Mouse (Mus musculus): ENCODE measurements around the gene Ythdf2. TPM values are rescaled to one million over a fixed set of nuclear protein-coding genes. Genes with fewer than 3 reads are reported as not detected.

The Ythdf2 gene
- total and polyA plus RNA-seq, 2 experiments from 2014 or later, result 28.7 to 52.4 TPM

DNA sequence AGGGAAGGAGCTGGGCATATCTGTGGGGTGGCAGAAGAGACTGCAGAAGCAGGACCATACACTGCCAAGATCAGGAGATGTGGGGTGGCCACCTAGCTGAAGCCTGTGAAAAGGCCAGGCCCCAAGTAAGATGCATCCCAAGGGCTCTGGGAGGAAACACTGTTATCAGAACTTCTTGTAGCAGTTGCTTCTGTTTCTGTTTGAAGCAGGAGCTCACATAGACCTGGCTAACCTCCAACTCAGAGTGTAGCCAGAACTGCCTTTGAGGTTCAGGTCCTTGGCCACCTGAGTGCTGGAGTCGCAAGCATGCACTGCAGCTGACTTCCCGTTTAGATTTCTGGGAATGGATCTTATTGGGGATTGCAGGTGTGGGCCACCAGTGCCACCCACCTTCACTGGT, 5.7 kb upstream of the Ythdf2 start:
- H3K4me1 ChIP-seq (ENCODE audit: control insufficient read depth, insufficient read depth), result 0 out of 2 replicates have a peak, but pooled peaks cover 3% of the 10 kb centered on the region
- DNase-seq (ENCODE audit: low spot score) (no peak), ATAC-seq (ENCODE audit: insufficient read depth, low read depth) (no peak)
- H3K36me3 ChIP-seq (replicated peaks; ENCODE audit: control insufficient read depth, insufficient read depth, low read length), result no peaks in the 10 kb centered on the region
- H3K4me3 ChIP-seq (ENCODE audit: low read depth, low read length), result no peak overlapping the region
- no peak overlapping the region for H3K27ac ChIP-seq (ENCODE audit: low read depth)
- TF ChIP-seq EP300 (IDR thresholded peaks at IDR 0.05; ENCODE audit: low read depth) (no peak), CTCF (IDR thresholded peaks at IDR 0.05; ENCODE audit: low read depth) (no peak)
- no peaks in the 10 kb centered on the region for H3K9me3 ChIP-seq (replicated peaks; ENCODE audit: control insufficient read depth, low read length)
- no peak overlapping the region for H3K9ac ChIP-seq (replicated peaks; ENCODE audit: low read depth, low read length)
- H3K27me3 ChIP-seq (ENCODE audit: control insufficient read depth, insufficient read depth, low read length), result no peaks in the 10 kb centered on the region
- no peak overlapping the region for H3K4me2 ChIP-seq (ENCODE audit: low read depth, low read length)
- 45% methylated on average over 2 of the region's 2 CpGs for WGBS

DNA sequence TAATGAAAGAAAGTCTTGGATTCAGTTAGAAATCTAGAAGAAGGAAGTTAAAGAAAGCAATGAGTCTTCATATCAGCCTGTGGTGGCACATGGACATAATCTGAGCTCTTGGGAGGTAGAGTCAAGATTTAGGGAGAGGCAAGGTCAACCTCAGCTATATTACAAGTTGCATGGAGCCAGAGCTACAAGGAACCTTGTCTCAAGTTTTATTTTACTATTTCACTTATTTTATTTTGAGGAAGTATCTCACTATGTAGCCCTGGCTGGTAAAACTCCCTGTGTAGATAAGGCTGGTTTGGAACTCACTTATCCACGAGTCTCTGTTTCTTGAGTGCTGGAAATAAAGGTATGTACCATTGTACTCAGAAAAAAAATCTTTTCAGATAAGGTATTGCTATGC, 4.5 kb upstream of the Ythdf2 start:
- Histone ChIP-seq H3K4me3 (ENCODE audit: low read depth, low read length) (no peak overlapping the region), H3K27ac (ENCODE audit: low read depth) (no peak overlapping the region), H3K4me1 (ENCODE audit: control insufficient read depth, insufficient read depth) (0 out of 2 replicates have a peak, but pooled peaks cover 7% of the 10 kb centered on the region), H3K4me2 (ENCODE audit: low read depth, low read length) (no peak overlapping the region), H3K9ac (replicated peaks; ENCODE audit: low read depth, low read length) (no peak overlapping the region), H3K9me3 (replicated peaks; ENCODE audit: control insufficient read depth, low read length) (no peaks in the 10 kb centered on the region), H3K36me3 (replicated peaks; ENCODE audit: control insufficient read depth, insufficient read depth, low read length) (no peaks in the 10 kb centered on the region), H3K27me3 (ENCODE audit: control insufficient read depth, insufficient read depth, low read length) (no peaks in the 10 kb centered on the region)
- no peak for DNase-seq (ENCODE audit: low spot score)
- TF ChIP-seq CTCF (IDR thresholded peaks at IDR 0.05; ENCODE audit: low read depth) (no peak), EP300 (IDR thresholded peaks at IDR 0.05; ENCODE audit: low read depth) (no peak)
- no peak for ATAC-seq (ENCODE audit: insufficient read depth, low read depth)
- 8% methylated on average over 1 of the region's 1 CpGs for WGBS

DNA sequence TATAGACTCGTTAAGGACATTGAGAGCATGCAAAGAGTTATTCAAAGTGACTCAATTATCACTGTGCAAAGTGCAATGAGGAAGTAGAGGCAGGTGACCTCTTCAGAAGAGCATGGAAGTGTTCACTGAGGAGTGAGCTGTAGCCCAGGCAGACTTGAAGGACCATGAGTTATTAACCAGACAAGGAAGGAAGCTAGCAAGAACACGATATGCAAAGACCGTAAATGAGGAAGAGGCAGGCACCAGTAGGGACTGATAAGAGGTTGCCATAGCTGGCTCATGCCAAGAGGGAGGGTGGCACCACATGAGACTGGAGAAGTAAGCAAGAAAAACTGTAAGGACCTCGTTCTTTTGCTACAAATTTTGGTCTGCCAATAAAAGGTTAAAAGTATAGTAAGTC, 2.7 kb upstream of the Ythdf2 start:
- Histone ChIP-seq H3K9ac (replicated peaks; ENCODE audit: low read depth, low read length) (no peak overlapping the region), H3K36me3 (replicated peaks; ENCODE audit: control insufficient read depth, insufficient read depth, low read length) (peaks cover 5% of the 10 kb centered on the region; the same call in 1 of the 2 replicates), H3K4me3 (ENCODE audit: low read depth, low read length) (no peak overlapping the region), H3K27me3 (ENCODE audit: control insufficient read depth, insufficient read depth, low read length) (no peaks in the 10 kb centered on the region), H3K4me1 (ENCODE audit: control insufficient read depth, insufficient read depth) (peaks cover 16% of the 10 kb centered on the region), H3K9me3 (replicated peaks; ENCODE audit: control insufficient read depth, low read length) (no peaks in the 10 kb centered on the region), H3K27ac (ENCODE audit: low read depth) (no peak overlapping the region), H3K4me2 (ENCODE audit: low read depth, low read length) (no peak overlapping the region)
- ATAC-seq (ENCODE audit: insufficient read depth, low read depth) (no peak), DNase-seq (ENCODE audit: low spot score) (no peak)
- TF ChIP-seq EP300 (IDR thresholded peaks at IDR 0.05; ENCODE audit: low read depth), result no peak
- no peak for TF ChIP-seq CTCF (IDR thresholded peaks at IDR 0.05; ENCODE audit: low read depth)
- 57% methylated on average over 4 of the region's 4 CpGs for WGBS

DNA sequence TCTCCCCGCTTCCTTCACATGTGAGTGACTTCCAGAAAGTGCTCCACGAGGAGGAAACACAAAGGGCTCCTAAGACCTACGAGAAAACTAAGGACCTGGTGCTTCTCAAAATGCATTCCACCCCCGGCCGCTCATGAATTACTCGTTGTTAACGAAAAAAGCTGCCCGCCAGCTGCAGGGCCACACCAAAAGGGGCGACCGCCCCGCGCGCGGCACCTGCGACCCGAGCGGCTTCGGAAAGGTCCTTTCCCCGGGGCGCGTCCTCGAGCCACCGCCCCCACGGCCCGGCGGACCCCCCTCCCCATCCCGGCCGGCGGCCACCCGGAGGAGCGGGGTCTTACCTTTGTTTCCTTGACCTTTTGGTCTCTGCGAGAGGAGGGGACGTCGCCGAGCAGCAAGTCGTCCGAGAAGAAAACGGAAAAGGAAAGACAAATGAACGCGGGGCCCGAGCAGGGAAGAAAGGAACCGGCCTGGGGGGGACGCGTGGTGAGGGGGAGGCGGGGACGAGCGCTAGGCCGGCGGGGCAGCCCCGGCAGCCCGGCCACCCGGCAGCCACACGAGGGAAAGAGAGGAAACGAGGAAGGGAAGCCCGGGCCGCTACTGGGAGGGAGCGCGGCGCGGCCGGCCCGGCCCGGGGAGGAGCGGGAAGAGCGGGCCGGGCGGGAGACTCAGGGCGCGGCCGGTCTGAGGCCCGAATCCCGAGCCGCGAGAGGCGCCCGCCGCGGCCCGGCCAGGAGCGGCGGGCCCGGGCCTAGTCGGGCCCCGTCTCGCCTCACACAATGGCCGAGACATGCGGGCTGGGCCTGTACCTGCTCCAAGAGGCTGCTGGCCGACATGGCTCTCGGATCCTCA, 786 bp downstream of the Ythdf2 start:
- Histone ChIP-seq H3K27ac (ENCODE audit: low read depth) (peak overlapping the region; percentile 92), H3K4me2 (ENCODE audit: low read depth, low read length) (peak overlapping the region; percentile 90), H3K27me3 (ENCODE audit: control insufficient read depth, insufficient read depth, low read length) (no peaks in the 10 kb centered on the region), H3K9ac (replicated peaks; ENCODE audit: low read depth, low read length) (peak overlapping the region; percentile 98), H3K4me1 (ENCODE audit: control insufficient read depth, insufficient read depth) (peaks cover 13% of the 10 kb centered on the region), H3K9me3 (replicated peaks; ENCODE audit: control insufficient read depth, low read length) (no peaks in the 10 kb centered on the region), H3K36me3 (replicated peaks; ENCODE audit: control insufficient read depth, insufficient read depth, low read length) (peaks cover 21% of the 10 kb centered on the region), H3K4me3 (ENCODE audit: low read depth, low read length) (peak overlapping the region; percentile 88)
- DNase-seq (ENCODE audit: low spot score) (no peak), ATAC-seq (ENCODE audit: insufficient read depth, low read depth) (peak; percentile 66)
- TF ChIP-seq CTCF (IDR thresholded peaks at IDR 0.05; ENCODE audit: low read depth) (no peak), EP300 (IDR thresholded peaks at IDR 0.05; ENCODE audit: low read depth) (no peak)
- under 1% methylated on average over 80 of the region's 89 CpGs for WGBS

DNA sequence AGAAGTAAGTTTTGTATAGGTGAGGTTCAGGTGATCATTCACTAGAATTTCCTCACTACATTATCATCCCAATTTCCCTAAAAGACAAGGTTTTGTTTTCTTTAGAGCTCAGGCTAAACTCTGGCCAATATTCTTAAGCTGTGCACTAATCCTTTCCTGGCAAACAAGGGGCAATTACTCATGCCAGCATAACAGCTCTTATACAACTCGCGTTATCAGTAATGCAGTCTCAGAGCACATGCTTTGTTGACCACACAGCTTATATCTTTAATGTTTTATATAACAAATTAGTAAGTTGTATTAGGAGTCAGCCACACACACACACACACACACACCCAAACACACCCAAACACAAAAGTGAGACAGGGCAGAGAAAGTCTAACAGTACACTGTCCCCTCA, 1.8 kb downstream of the Ythdf2 start:
- H3K9ac ChIP-seq (replicated peaks; ENCODE audit: low read depth, low read length), result peak overlapping the region; percentile 98; the same call in 1 of the 2 replicates
- H3K27ac ChIP-seq (ENCODE audit: low read depth), result peak overlapping the region; percentile 40; the same call in 1 of the 2 replicates
- no peak for ATAC-seq (ENCODE audit: insufficient read depth, low read depth)
- TF ChIP-seq CTCF (IDR thresholded peaks at IDR 0.05; ENCODE audit: low read depth), result no peak
- no peak for TF ChIP-seq EP300 (IDR thresholded peaks at IDR 0.05; ENCODE audit: low read depth)
- WGBS, result 16% methylated on average over 2 of the region's 2 CpGs
- H3K9me3 ChIP-seq (replicated peaks; ENCODE audit: control insufficient read depth, low read length), result no peaks in the 10 kb centered on the region
- peaks cover 13% of the 10 kb centered on the region for H3K4me1 ChIP-seq (ENCODE audit: control insufficient read depth, insufficient read depth)
- H3K4me2 ChIP-seq (ENCODE audit: low read depth, low read length), result peak overlapping the region; percentile 90
- no peaks in the 10 kb centered on the region for H3K27me3 ChIP-seq (ENCODE audit: control insufficient read depth, insufficient read depth, low read length)
- no peak for DNase-seq (ENCODE audit: low spot score)
- H3K36me3 ChIP-seq (replicated peaks; ENCODE audit: control insufficient read depth, insufficient read depth, low read length), result peaks cover 30% of the 10 kb centered on the region
- H3K4me3 ChIP-seq (ENCODE audit: low read depth, low read length), result peak overlapping the region; percentile 88

All from heart, postnatal 0 days (tissue).